Mouse (Mus musculus) B cell, adult 2 months (primary cell): Measurements from ENCODE around the gene P4htm.
"Not testable (repeated sequence)": the region's sequence is repeated elsewhere in the genome, so short reads cannot be mapped to it uniquely, and the experiment has no call there.

Experiments
- DNase-seq, 2 experiments: peaks; one replicate each; pipeline ENCODE4 v3.0.0; 2022

Gene P4htm

GRCm38 (mm10) chr9:108596998-108597764 lies at the start of gene P4htm:
P4htm (minus strand) TSS chr9:108597667.
- peak; percentile 65 to 72 for DNase-seq

GRCm38 (mm10) chr9:108639825-108640224 lies 42.4 kb upstream of the P4htm start:
- DNase-seq, result no peak

- no peak for DNase-seq
These were observed 37.9 kb upstream of the P4htm start for GRCm38 (mm10) chr9:108635415-108635814.

GRCm38 (mm10) chr9:108633846-108634245 lies 36.4 kb upstream of the P4htm start:
- DNase-seq, result no peak

GRCm38 (mm10) chr9:108632375-108632774 lies 34.9 kb upstream of the P4htm start:
- no peak for DNase-seq

GRCm38 (mm10) chr9:108631631-108632256 lies 34.3 kb upstream of the P4htm start:
- DNase-seq, result no peak

GRCm38 (mm10) chr9:108630683-108631082 lies 33.2 kb upstream of the P4htm start:
- DNase-seq, result no peak

- DNase-seq, result no peak
These were observed 30.7 kb upstream of the P4htm start for GRCm38 (mm10) chr9:108628141-108628540.

GRCm38 (mm10) chr9:108626498-108626897 lies 29.0 kb upstream of the P4htm start:
- DNase-seq, result no peak

- DNase-seq, result no peak
These were observed 19.8 kb upstream of the P4htm start for GRCm38 (mm10) chr9:108617301-108617700.

GRCm38 (mm10) chr9:108611488-108611887 lies 14.0 kb upstream of the P4htm start:
- no peak for DNase-seq

- DNase-seq, result no peak
These were observed 11.4 kb upstream of the P4htm start for GRCm38 (mm10) chr9:108608889-108609288.

GRCm38 (mm10) chr9:108607929-108608328 lies 10.5 kb upstream of the P4htm start:
- not testable (repeated sequence) for DNase-seq

- DNase-seq, result no peak
These were observed 4.5 kb upstream of the P4htm start for GRCm38 (mm10) chr9:108601986-108602385.

GRCm38 (mm10) chr9:108600011-108600410 lies 2.5 kb upstream of the P4htm start:
- DNase-seq, result no peak

GRCm38 (mm10) chr9:108599021-108599566 lies 1.6 kb upstream of the P4htm start:
- DNase-seq, result no peak

- no peak for DNase-seq
These were observed 3.1 kb downstream of the P4htm start for GRCm38 (mm10) chr9:108594354-108594753.

- no peak for DNase-seq
These were observed 6.0 kb downstream of the P4htm start for GRCm38 (mm10) chr9:108591462-108591861.

- no peak for DNase-seq
These were observed 8.2 kb downstream of the P4htm start for GRCm38 (mm10) chr9:108589229-108589628.

GRCm38 (mm10) chr9:108587571-108588180 lies 9.8 kb downstream of the P4htm start:
- DNase-seq, result no peak

GRCm38 (mm10) chr9:108579344-108579690 lies 18.1 kb downstream of the P4htm start:
- DNase-seq, result no peak

- peak; percentile 86 to 88 for DNase-seq
These were observed 18.7 kb downstream of the P4htm start, which contains the start of gene Wdr6 for GRCm38 (mm10) chr9:108578545-108579343. Wdr6 (minus strand) TSS chr9:108578739.
